Mouse (Mus musculus) layer of hippocampus, postnatal 36 days (tissue): ENCODE data around the gene Dcun1d5. TPM values are rescaled to one million over a fixed set of nuclear protein-coding genes. Genes with fewer than 3 reads are reported as not detected.
A peak's percentile ranks its signal among the peaks of the same experiment; 100 is the strongest.
"Not testable (repeated sequence)": the region's sequence is repeated elsewhere in the genome, so short reads cannot be mapped to it uniquely, and the experiment has no call there.

ENCODE experiments used
- DNase-seq, 2 experiments: peaks; one replicate each; pipeline ENCODE4 v3.0.0; 2022
- total RNA-seq, 2 experiments: library from RNA; stranded (reverse); gene quantifications; 2 replicates each; pipeline ENCODE4 v1.2.3; 2021

Dcun1d5 gene
- 10 to 100 TPM; 78.1 to 82.8 TPM for total RNA-seq

GRCm38 (mm10) chr9:7184172-7184896, at the start of gene Dcun1d5, which contains the start of gene Dync2h1:
TSS of gene Dcun1d5 (plus strand) at chr9:7184520.
TSS of gene Dync2h1 (minus strand) at chr9:7184446.
- DNase-seq, result peak; percentile 91

DNA sequence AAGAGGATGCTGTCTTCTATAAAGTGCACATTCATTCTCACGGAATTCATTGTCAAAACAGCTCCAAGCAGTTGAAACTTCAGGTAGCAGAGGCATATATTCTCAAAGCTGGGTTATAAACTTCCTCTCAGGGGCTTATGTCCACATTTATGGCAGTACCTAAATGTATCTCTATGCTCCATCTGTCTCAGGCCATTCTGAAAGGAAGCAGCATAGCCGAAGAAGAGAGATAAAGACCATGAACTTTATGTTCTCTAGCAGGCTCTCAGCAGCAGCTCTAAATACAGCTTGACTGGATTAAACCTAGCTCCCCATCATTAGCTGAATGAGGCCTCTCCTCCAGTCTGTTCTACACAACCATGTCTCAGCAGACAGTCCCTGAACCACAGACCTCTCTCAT, 29.9 kb upstream of the Dcun1d5 start:
- DNase-seq, result no peak

- no peak for DNase-seq
Measured at GRCm38 (mm10) chr9:7158605-7159004, 25.7 kb upstream of the Dcun1d5 start.

GRCm38 (mm10) chr9:7159718-7160117, 24.6 kb upstream of the Dcun1d5 start:
- no peak for DNase-seq

DNA sequence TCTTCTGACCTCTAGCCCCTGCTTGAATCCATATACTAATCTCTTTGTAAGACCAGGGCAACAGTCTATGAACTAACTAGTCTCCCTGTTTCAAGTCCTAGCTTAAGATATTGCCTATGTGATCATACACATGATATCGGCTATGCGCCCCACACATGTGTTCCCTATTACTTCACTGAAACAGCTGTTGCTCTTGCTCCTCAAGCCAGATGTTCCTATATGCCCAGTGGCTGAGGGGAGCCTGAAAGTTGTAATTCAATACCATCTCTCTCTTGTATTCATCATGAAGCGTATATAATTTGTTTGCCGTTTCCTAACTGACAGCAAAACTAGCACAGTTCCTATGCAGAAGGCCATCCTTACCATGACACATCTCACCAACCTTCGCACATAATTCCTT, 23.6 kb upstream of the Dcun1d5 start:
- no peak for DNase-seq

GRCm38 (mm10) chr9:7167339-7167998, 16.9 kb upstream of the Dcun1d5 start:
- DNase-seq, result no peak

DNA sequence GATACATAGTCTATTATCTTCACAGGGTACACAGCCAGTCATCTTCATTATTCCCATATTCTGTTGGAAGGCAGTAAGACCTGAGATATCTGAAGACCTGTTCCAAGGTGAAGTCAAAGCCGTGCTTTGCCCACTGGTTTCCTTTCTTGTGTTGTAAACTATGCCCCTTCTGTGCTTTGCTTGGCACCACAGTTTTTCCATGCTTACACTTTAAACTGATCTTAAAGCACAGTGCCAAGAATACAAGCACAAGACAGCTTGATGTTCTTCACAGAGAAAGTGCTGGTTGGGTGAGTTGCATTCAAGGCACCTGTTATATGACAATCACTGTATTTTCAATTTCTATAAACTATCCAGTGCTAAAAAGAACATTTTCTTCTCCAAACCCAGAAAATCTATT, 10.6 kb upstream of the Dcun1d5 start:
- DNase-seq, result no peak

DNA sequence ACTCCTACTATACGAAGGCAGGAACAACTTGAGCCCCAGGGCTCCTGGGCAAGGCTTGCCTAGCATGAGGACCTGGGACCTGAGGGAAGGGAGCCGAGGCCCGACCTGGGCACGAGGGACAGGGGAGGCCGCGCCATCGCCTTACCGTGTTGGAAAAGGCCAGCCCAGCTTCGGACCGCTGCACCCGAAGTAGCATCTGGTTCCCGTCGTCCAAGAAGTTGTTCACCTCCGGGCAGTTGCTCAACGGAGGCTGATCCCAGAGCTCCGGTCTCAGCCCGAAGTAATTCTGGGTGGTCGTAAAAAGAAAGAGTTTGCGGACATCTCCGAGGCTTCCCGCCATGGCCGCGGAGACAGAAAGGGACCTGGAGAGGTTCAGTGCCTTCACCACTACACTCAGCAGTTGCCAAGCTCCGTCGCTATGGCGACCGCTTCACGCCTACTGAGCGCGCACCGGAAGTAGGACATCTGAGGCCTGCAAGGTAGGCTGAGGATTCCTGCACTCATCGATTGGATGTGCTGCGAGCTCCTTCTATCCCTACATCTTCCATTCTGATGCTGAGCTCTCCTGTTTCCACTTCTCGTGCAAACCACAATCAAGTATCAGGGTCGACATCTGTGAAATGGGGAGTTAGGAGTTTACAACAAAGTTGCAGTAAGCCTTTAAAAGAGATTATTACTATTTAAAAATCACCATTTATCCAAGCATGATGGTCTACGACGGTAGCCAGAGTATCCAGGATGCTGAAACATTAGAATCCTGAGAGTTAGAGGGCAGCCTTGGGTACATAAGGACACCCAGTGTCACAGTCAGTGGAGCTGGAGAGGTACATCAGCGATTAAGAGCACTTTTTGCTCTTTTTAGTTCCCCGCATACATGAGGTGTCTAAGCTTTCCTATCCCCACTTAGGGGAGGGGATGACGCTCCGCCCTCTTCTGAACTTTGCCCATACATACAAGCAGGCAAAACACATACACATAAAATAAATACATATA, 7.4 kb upstream of the Dcun1d5 start:
- DNase-seq, result peak; percentile 88 to 91

- DNase-seq, result peak in 1 of 2 experiments; percentile 47
Measured at GRCm38 (mm10) chr9:7184897-7185291, 574 bp downstream of the Dcun1d5 start.

DNA sequence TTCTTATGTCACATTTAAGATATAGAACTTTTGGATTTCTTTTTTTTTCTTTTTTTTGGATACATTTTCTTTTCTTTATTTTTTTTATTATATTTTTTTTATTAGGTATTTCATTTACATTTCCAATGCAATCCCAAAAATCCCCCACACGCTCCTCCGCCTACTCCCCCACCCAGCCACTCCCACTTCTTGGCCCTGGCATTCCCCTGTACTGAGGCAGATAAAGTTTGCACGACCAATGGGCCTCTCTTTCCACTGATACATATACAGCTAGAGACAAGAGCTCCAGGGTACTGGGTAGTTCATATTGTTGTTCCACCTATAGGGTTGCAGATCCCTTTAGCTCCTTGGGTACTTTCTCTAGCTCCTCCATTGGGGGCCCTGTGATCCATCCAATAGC, 6.4 kb downstream of the Dcun1d5 start:
- DNase-seq, result not testable (repeated sequence)

DNA sequence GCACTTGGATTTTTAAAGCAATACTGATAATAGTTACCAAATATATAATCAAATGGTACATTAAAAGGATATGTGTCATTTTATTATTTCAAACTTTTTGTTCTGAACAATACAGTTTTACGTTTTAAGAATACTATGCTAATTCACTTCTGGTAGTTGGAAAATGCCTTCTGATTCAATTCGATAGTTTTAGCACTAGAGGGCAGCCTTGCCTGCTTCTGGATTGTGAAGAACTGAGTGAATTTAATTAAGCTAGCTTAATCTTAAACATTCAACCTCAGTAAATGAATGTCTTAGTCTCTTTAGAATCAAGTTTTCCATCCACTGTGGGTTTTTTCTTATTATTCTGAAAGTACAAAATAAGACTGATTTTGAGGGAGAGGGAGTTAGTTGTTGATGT, 31.9 kb downstream of the Dcun1d5 start:
- peak in 1 of 2 experiments; percentile 4 for DNase-seq

GRCm38 (mm10) chr9:7221024-7221423, 36.7 kb downstream of the Dcun1d5 start:
- no peak for DNase-seq

DNA sequence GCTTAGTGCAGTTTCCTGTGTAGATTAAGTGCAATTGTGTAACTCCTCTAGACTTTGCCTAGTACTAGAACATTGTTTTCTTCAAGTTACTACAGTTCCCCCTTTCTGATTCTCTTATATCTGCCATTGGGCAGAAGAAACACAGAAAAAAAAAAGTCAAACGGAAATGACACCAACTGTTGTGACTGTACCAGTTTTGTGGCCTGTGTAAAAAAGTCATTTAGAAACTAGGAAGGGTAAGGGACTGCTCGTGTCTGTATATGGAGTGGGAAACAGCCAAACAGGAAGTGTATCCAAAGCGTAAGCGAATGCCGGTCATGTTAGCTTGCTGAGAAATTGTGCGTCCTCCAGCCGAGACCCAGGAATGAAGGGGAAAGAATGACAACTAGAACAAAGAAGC, 37.1 kb downstream of the Dcun1d5 start:
- no peak for DNase-seq

GRCm38 (mm10) chr9:7238619-7239018, 54.3 kb downstream of the Dcun1d5 start:
- DNase-seq, result no peak

DNA sequence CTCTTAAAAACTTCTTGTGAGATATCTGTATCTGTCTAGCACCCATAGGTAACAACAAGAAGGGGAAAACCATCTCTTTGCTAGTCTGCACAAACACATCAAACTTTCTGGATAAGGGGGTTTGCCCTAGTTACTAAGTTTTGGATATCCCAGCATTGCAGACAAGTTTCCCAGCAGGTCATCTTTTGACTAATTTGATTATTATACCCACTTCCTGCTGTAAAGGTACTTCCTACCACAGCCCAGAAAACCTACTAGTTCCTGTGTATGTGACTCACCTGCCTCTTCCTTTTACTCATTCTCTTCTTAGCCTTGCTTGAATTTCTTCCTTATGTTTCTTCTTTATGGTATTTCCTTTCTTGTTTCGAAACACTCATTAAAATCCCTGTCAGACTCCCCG, 55.6 kb downstream of the Dcun1d5 start:
- DNase-seq, result no peak

- no peak for DNase-seq
Measured at GRCm38 (mm10) chr9:7252797-7253654, 68.7 kb downstream of the Dcun1d5 start.

Other genes starting within 250 kb of the Dcun1d5 start
- 10 to 100 TPM; 32.3 to 34.4 TPM for gene Dync2h1, start 74 bp upstream of the Dcun1d5 start, total RNA-seq
- not detected for gene Mmp13, start 88.0 kb downstream of the Dcun1d5 start, total RNA-seq
- gene Mmp12, start 159.9 kb downstream of the Dcun1d5 start, total RNA-seq, result not detected
- gene Mmp1b, start 203.5 kb downstream of the Dcun1d5 start, total RNA-seq, result not detected